Mouse (Mus musculus) liver, embryonic 16.5 days (tissue): ENCODE measurements around the gene Wnt7b. TPM values are rescaled to one million over a fixed set of nuclear protein-coding genes. Genes with fewer than 3 reads are reported as not detected.

Experiments
- ATAC-seq: fragments of 200-750 bp; cut with Nextera tagmentation; 2 replicates; pipeline ENCODE4 v1.8.0; 2017; ENCODE audit warnings: low read depth, mild to moderate bottlenecking, moderate number of reproducible peaks, moderate library complexity
- H3K27ac ChIP-seq: fragments of 300-500 bp; sonication (generic); 2 replicates; pipeline ENCODE4 v1.5.1; 2014; ENCODE audit warnings: mild to moderate bottlenecking, low read length
- H3K27me3 ChIP-seq: fragments of 300-500 bp; sonication (generic); 2 replicates; pipeline ENCODE4 v1.6.1; 2014; ENCODE audit warnings: low read depth, low read length, mixed read lengths; ENCODE audit not compliant: control insufficient read depth, insufficient read depth
- H3K36me3 ChIP-seq: fragments of 300-500 bp; sonication (generic); 2 replicates; pipeline ENCODE4 v1.6.1; 2014; ENCODE audit warnings: mild to moderate bottlenecking; ENCODE audit not compliant: control insufficient read depth, insufficient read depth
- H3K4me1 ChIP-seq: fragments of 300-500 bp; sonication (generic); 2 replicates; pipeline ENCODE4 v1.6.1; 2014; ENCODE audit warnings: low read depth, low read length, mixed read lengths; ENCODE audit not compliant: control insufficient read depth
- H3K4me2 ChIP-seq: fragments of 300-500 bp; sonication (generic); 2 replicates; pipeline ENCODE4 v1.6.1; 2014; ENCODE audit warnings: low read depth, low read length, mixed read lengths
- H3K4me3 ChIP-seq: fragments of 300-500 bp; sonication (generic); 2 replicates; pipeline ENCODE4 v1.5.1; 2014; ENCODE audit warnings: low read depth, mild to moderate bottlenecking, low read length
- H3K9ac ChIP-seq: fragments of 300-500 bp; sonication (generic); 2 replicates; pipeline ENCODE4 v1.6.1; 2014; ENCODE audit warnings: low read depth, low read length
- H3K9me3 ChIP-seq: fragments of 300-500 bp; sonication (generic); replicated peaks from 2 replicates; pipeline ENCODE4 v1.6.1; 2016; ENCODE audit warnings: low read length; ENCODE audit not compliant: control insufficient read depth
- WGBS: fragments of 180-500 bp; shearing (Covaris S2); extraction: QIAGEN DNeasy Blood & Tissue Kit; methylation state at CpG from one replicate; pipeline ENCODE4 v1.1.7; 2014; ENCODE audit not compliant: insufficient replicate concordance; 5-methylcytosine and 5-hydroxymethylcytosine counted together
- polyA plus RNA-seq: library from polyadenylated mRNA; unstranded; fragments of >200 nt; fragmentation: Nextera tagmentation; extraction: Ambion mirVana; gene quantifications from 2 replicates; pipeline ENCODE4 v1.2.1, GENCODE M21; 2015

Wnt7b gene
- polyA plus RNA-seq, 1 experiment from 2014 or later, result 0.19 TPM

GRCm38 (mm10) chr15:85507370-85508014, 74.8 kb downstream of the Wnt7b start:
- WGBS, result 79% methylated on average over 32 of the region's 32 CpGs
- H3K27me3 ChIP-seq, result no peaks in the 10 kb centered on the region
- no peak for ATAC-seq
- no peak overlapping the region for H3K4me2 ChIP-seq
- no peak overlapping the region for H3K9ac ChIP-seq
- H3K4me1 ChIP-seq, result no peaks in the 10 kb centered on the region
- no peaks in the 10 kb centered on the region for H3K9me3 ChIP-seq
- H3K36me3 ChIP-seq, result no peaks in the 10 kb centered on the region
- no peak overlapping the region for H3K4me3 ChIP-seq
- no peak overlapping the region for H3K27ac ChIP-seq

GRCm38 (mm10) chr15:85506680-85507079, 75.6 kb downstream of the Wnt7b start:
- no peaks in the 10 kb centered on the region for H3K27me3 ChIP-seq
- no peak overlapping the region for H3K4me3 ChIP-seq
- WGBS, result 9% methylated on average over 1 of the region's 1 CpGs
- no peaks in the 10 kb centered on the region for H3K36me3 ChIP-seq
- ATAC-seq, result no peak
- H3K27ac ChIP-seq, result no peak overlapping the region
- no peaks in the 10 kb centered on the region for H3K4me1 ChIP-seq
- H3K9me3 ChIP-seq, result no peaks in the 10 kb centered on the region
- H3K4me2 ChIP-seq, result no peak overlapping the region
- no peak overlapping the region for H3K9ac ChIP-seq

DNA sequence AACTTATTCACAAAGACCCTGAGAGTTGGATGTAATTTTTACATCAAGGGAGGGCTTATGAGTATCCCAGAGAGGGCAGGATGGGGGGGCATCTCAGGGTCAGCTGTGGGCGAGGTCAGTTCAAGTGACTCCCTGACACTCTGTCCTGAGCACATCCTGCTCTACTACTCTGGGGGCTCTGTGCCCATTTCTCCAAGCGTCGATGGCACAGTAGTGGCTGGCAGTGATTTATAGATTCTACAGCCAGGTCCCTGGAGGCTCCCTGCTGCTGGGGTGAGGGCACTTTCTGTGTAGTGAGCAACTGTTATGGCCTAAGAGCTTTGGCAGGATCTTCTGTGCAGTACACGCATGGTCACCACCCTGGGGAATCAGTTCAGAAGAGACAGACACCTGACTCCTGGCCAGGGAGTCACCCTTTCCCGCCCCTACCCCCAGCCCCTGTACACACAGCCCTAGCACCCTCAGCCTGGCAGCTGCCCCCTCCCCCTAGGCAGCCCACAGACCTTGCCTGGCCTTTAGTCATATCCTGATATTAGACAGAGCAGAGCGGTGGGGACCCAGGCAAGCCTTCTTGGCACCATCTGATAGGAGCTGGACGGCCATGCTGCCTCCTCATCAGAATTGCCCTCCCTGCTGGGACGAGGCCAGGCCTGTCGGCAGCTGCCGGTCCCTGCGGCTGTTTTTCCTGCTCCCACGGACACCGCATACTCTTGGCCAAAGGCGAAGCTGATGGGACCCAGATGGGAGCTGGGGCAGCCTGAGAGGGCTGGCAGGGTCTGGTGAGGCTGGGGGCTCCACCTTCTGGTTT, 77.0 kb downstream of the Wnt7b start:
- no peak overlapping the region for H3K4me2 ChIP-seq
- no peaks in the 10 kb centered on the region for H3K36me3 ChIP-seq
- H3K4me3 ChIP-seq, result no peak overlapping the region
- no peak overlapping the region for H3K9ac ChIP-seq
- ATAC-seq, result no peak
- H3K27ac ChIP-seq, result no peak overlapping the region
- no peaks in the 10 kb centered on the region for H3K9me3 ChIP-seq
- H3K4me1 ChIP-seq, result no peaks in the 10 kb centered on the region
- no peaks in the 10 kb centered on the region for H3K27me3 ChIP-seq
- 59% methylated on average over 14 of the region's 14 CpGs for WGBS

GRCm38 (mm10) chr15:85503127-85503526, 79.1 kb downstream of the Wnt7b start, which contains the start of gene 7530416G11Rik:
7530416G11Rik (minus strand) TSS chr15:85503227.
- Histone ChIP-seq H3K36me3 (no peaks in the 10 kb centered on the region), H3K4me1 (no peaks in the 10 kb centered on the region), H3K4me2 (no peak within 1 kb of the TSS), H3K9ac (no peak within 1 kb of the TSS), H3K27ac (no peak within 1 kb of the TSS), H3K27me3 (no peaks in the 10 kb centered on the region), H3K9me3 (no peaks in the 10 kb centered on the region), H3K4me3 (no peak within 1 kb of the TSS)
- WGBS, result 66% methylated on average over 8 of the region's 8 CpGs
- ATAC-seq, result no peak

- H3K4me1 ChIP-seq, result no peaks in the 10 kb centered on the region
- no peak overlapping the region for H3K27ac ChIP-seq
- H3K9ac ChIP-seq, result no peak overlapping the region
- 69% methylated on average over 10 of the region's 10 CpGs for whole genome bisulfite sequencing
- no peak for ATAC-seq
- no peaks in the 10 kb centered on the region for H3K9me3 ChIP-seq
- H3K4me2 ChIP-seq, result no peak overlapping the region
- no peak overlapping the region for H3K4me3 ChIP-seq
- no peaks in the 10 kb centered on the region for H3K36me3 ChIP-seq
- no peaks in the 10 kb centered on the region for H3K27me3 ChIP-seq
Measured at GRCm38 (mm10) chr15:85500267-85500666, 82.0 kb downstream of the Wnt7b start.

- no peak overlapping the region for H3K9ac ChIP-seq
- H3K27me3 ChIP-seq, result no peaks in the 10 kb centered on the region
- no peaks in the 10 kb centered on the region for H3K9me3 ChIP-seq
- H3K36me3 ChIP-seq, result no peaks in the 10 kb centered on the region
- no peak for ATAC-seq
- no peak overlapping the region for H3K4me3 ChIP-seq
- no peak overlapping the region for H3K4me2 ChIP-seq
- no peaks in the 10 kb centered on the region for H3K4me1 ChIP-seq
- no peak overlapping the region for H3K27ac ChIP-seq
- 58% methylated on average over 10 of the region's 10 CpGs for WGBS
Measured at GRCm38 (mm10) chr15:85497981-85498475, 84.2 kb downstream of the Wnt7b start.

DNA sequence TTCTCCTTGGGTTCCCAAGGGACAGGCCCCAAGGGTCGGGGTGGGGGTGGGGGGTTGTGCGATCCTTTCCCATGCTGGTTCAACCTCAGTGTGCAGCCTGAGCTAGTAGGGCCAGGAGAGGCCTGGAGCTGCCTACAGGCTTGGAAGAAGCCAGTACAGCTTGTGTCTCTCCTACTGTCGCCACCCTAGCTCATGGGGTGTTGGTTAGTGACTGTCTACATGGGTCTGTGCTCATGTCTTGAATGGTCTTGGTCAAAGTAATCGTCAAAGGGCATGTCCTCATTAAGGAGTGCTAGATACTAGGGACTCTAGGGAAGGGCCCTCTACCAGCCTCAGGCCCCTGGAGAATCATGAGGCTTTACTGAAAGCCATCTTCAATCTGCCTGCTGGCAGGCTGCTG, 84.7 kb downstream of the Wnt7b start:
- no peak for ATAC-seq
- 63% methylated on average over 4 of the region's 4 CpGs for WGBS
- H3K27me3 ChIP-seq, result no peaks in the 10 kb centered on the region

DNA sequence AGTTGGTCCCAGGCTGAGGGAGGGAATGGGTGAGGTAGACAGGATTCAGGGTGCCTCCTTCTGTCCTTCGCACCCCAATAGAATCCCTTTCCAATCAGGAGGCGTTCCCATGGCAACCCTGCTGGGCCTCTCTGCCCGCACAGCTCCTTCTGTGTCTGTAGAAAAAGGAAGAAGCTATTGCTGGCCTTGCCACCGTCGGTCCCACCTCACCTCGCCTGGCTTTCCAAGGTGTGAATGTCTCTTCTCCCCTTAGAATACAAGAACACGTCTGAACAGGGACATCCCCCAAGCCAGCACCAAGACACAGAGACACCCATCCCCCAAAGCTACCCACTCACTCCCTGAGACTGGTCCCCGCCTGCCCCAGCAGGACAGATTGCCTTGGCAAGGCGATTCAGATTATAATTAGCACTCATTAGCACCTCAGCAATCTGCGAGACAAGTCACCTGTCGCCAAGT, 88.1 kb downstream of the Wnt7b start:
- no peaks in the 10 kb centered on the region for H3K27me3 ChIP-seq
- H3K9ac ChIP-seq, result no peak overlapping the region
- H3K4me1 ChIP-seq, result no peaks in the 10 kb centered on the region
- H3K4me2 ChIP-seq, result no peak overlapping the region
- no peak overlapping the region for H3K27ac ChIP-seq
- WGBS, result 8% methylated on average over 11 of the region's 11 CpGs
- no peaks in the 10 kb centered on the region for H3K9me3 ChIP-seq
- no peak for ATAC-seq
- H3K4me3 ChIP-seq, result no peak overlapping the region
- H3K36me3 ChIP-seq, result no peaks in the 10 kb centered on the region

More for the DNA sequence above, 84.7 kb downstream of the Wnt7b start:
- H3K4me1 ChIP-seq, result no peaks in the 10 kb centered on the region
- no peaks in the 10 kb centered on the region for H3K9me3 ChIP-seq
- no peak overlapping the region for H3K9ac ChIP-seq
- no peak overlapping the region for H3K4me2 ChIP-seq
- no peaks in the 10 kb centered on the region for H3K36me3 ChIP-seq
- no peak overlapping the region for H3K4me3 ChIP-seq
- H3K27ac ChIP-seq, result no peak overlapping the region

GRCm38 (mm10) chr15:85489751-85490150, 92.5 kb downstream of the Wnt7b start:
- H3K9ac ChIP-seq, result no peak overlapping the region
- H3K27me3 ChIP-seq, result no peaks in the 10 kb centered on the region

More at GRCm38 (mm10) chr15:85489751-85490150, 92.5 kb downstream of the Wnt7b start:
- no peak for ATAC-seq
- Histone ChIP-seq H3K4me2 (no peak overlapping the region), H3K4me1 (no peaks in the 10 kb centered on the region), H3K36me3 (no peaks in the 10 kb centered on the region), H3K9me3 (no peaks in the 10 kb centered on the region), H3K4me3 (no peak overlapping the region), H3K27ac (no peak overlapping the region)
- 67% methylated on average over 7 of the region's 7 CpGs for WGBS
